Mouse (Mus musculus) lung, postnatal 0 days (tissue): ENCODE results near the gene Calm3. TPM values are rescaled to one million over a fixed set of nuclear protein-coding genes. Genes with fewer than 3 reads are reported as not detected.

Experiments used
- ATAC-seq: fragments of 200-750 bp; cut with Nextera tagmentation; 2 replicates; pipeline ENCODE4 v1.8.0; 2017; ENCODE audit warnings: moderate library complexity
- DNase-seq: peaks from one replicate; pipeline ENCODE4 v3.0.0-alpha.2; 2016; ENCODE audit warnings: low spot score
- H3K27ac ChIP-seq: fragments of 300-500 bp; sonication (generic); 2 replicates; pipeline ENCODE4 v1.5.1; 2014; ENCODE audit warnings: antibody characterized with exemption, mild to moderate bottlenecking, low read length, mixed read lengths
- H3K27me3 ChIP-seq: fragments of 300-500 bp; sonication (generic); replicated peaks from 2 replicates; pipeline ENCODE4 v1.6.1; 2014; ENCODE audit warnings: low read length, mixed read lengths; ENCODE audit not compliant: insufficient read depth
- H3K36me3 ChIP-seq: fragments of 300-500 bp; sonication (generic); 2 replicates; pipeline ENCODE4 v1.6.1; 2014; ENCODE audit warnings: low read length, mixed read lengths; ENCODE audit not compliant: insufficient read depth
- H3K4me1 ChIP-seq: fragments of 300-500 bp; sonication (generic); 2 replicates; pipeline ENCODE4 v1.6.1; 2014; ENCODE audit warnings: antibody characterized with exemption, low read depth, low read length, mixed read lengths; ENCODE audit not compliant: insufficient read depth
- H3K4me2 ChIP-seq: fragments of 300-500 bp; sonication (generic); replicated peaks from 2 replicates; pipeline ENCODE4 v1.6.1; 2014; ENCODE audit warnings: low read depth, mild to moderate bottlenecking, low read length, moderate library complexity, mixed read lengths
- H3K4me3 ChIP-seq: fragments of 300-500 bp; sonication (generic); 2 replicates; pipeline ENCODE4 v1.5.1; 2014; ENCODE audit warnings: low read depth, low read length
- H3K9ac ChIP-seq: fragments of 300-500 bp; sonication (generic); replicated peaks from 2 replicates; pipeline ENCODE4 v1.6.1; 2014; ENCODE audit warnings: low read depth, mild to moderate bottlenecking
- H3K9me3 ChIP-seq: fragments of 300-500 bp; sonication (generic); 2 replicates; pipeline ENCODE4 v1.6.1; 2016; ENCODE audit warnings: low read length, mixed read lengths
- CTCF ChIP-seq: IDR thresholded peaks from 2 replicates; pipeline ENCODE4 v1.5.1; 2016; ENCODE audit warnings: antibody characterized with exemption, mild to moderate bottlenecking
- EP300 ChIP-seq: IDR thresholded peaks from 2 replicates; pipeline ENCODE4 v1.6.1; 2016; ENCODE audit warnings: antibody characterized with exemption, mild to moderate bottlenecking, control low read depth
- WGBS: fragments of 180-500 bp; shearing (Covaris S2); extraction: QIAGEN DNeasy Blood & Tissue Kit; methylation state at CpG from one replicate; pipeline ENCODE4 v1.1.7; 2014; 5-methylcytosine and 5-hydroxymethylcytosine counted together
- polyA plus RNA-seq: library from polyadenylated mRNA; unstranded; fragments of >200 nt; fragmentation: Nextera tagmentation; extraction: Ambion mirVana; gene quantifications from 2 replicates; pipeline ENCODE4 v1.2.1, GENCODE M21; 2015

Calm3 gene
- polyA plus RNA-seq, 1 experiment from 2014 or later, result 63.6 TPM

- TF ChIP-seq EP300 (no peak), CTCF (peak; percentile 91)
- H3K9ac ChIP-seq, result no peak overlapping the region
- H3K4me2 ChIP-seq, result peak overlapping the region; percentile 27
- H3K36me3 ChIP-seq, result no peaks in the 10 kb centered on the region
- no peak overlapping the region for H3K27ac ChIP-seq
- ATAC-seq (peak; percentile 14; the same call in 1 of the 2 replicates), DNase-seq (peak; percentile 82)
- WGBS, result 1% methylated on average over 24 of the region's 24 CpGs
- H3K4me3 ChIP-seq, result no peak overlapping the region
- H3K27me3 ChIP-seq, result peaks cover 15% of the 10 kb centered on the region
- H3K4me1 ChIP-seq, result 0 out of 2 replicates have a peak, but pooled peaks cover 3% of the 10 kb centered on the region
- no peaks in the 10 kb centered on the region for H3K9me3 ChIP-seq
Measured at GRCm38 (mm10) chr7:16895000-16895399, 28.9 kb downstream of the Calm3 start.

GRCm38 (mm10) chr7:16894279-16894678, 29.6 kb downstream of the Calm3 start:
- Histone ChIP-seq H3K9me3 (no peaks in the 10 kb centered on the region), H3K4me1 (0 out of 2 replicates have a peak, but pooled peaks cover 3% of the 10 kb centered on the region), H3K27ac (no peak overlapping the region), H3K27me3 (peaks cover 15% of the 10 kb centered on the region), H3K4me2 (no peak overlapping the region), H3K36me3 (no peaks in the 10 kb centered on the region), H3K9ac (no peak overlapping the region), H3K4me3 (no peak overlapping the region)
- TF ChIP-seq CTCF (no peak), EP300 (no peak)
- ATAC-seq, result no peak
- no peak for DNase-seq
- 11% methylated on average over 4 of the region's 4 CpGs for WGBS

- TF ChIP-seq CTCF (no peak), EP300 (no peak)
- ATAC-seq, result no peak
- H3K4me1 ChIP-seq, result 0 out of 2 replicates have a peak, but pooled peaks cover 3% of the 10 kb centered on the region
- H3K9me3 ChIP-seq, result no peaks in the 10 kb centered on the region
- H3K36me3 ChIP-seq, result no peaks in the 10 kb centered on the region
- no peak for DNase-seq
- H3K4me3 ChIP-seq, result no peak overlapping the region
- H3K27me3 ChIP-seq, result peaks cover 15% of the 10 kb centered on the region
- no peak overlapping the region for H3K4me2 ChIP-seq
- H3K9ac ChIP-seq, result no peak overlapping the region
- 14% methylated on average over 6 of the region's 6 CpGs for WGBS
- H3K27ac ChIP-seq, result no peak overlapping the region
Measured at GRCm38 (mm10) chr7:16893612-16894011, 30.3 kb downstream of the Calm3 start.

- 0 out of 2 replicates have a peak, but pooled peaks cover 3% of the 10 kb centered on the region for H3K4me1 ChIP-seq
- no peak overlapping the region for H3K4me3 ChIP-seq
- H3K4me2 ChIP-seq, result no peak overlapping the region
- no peak overlapping the region for H3K27ac ChIP-seq
- no peak for ATAC-seq
- no peaks in the 10 kb centered on the region for H3K36me3 ChIP-seq
- peaks cover 15% of the 10 kb centered on the region for H3K27me3 ChIP-seq
- no peak for TF ChIP-seq CTCF
- H3K9ac ChIP-seq, result no peak overlapping the region
- WGBS, result 33% methylated on average over 9 of the region's 9 CpGs
- DNase-seq, result no peak
- no peaks in the 10 kb centered on the region for H3K9me3 ChIP-seq
Measured at GRCm38 (mm10) chr7:16892352-16892730, 31.6 kb downstream of the Calm3 start.

- Histone ChIP-seq H3K36me3 (no peaks in the 10 kb centered on the region), H3K9ac (no peak within 1 kb of the TSS), H3K27ac (peak within 1 kb of the TSS; percentile 69), H3K4me2 (peak within 1 kb of the TSS; percentile 59), H3K27me3 (peaks cover 15% of the 10 kb centered on the region), H3K4me1 (0 out of 2 replicates have a peak, but pooled peaks cover 3% of the 10 kb centered on the region), H3K4me3 (peak within 1 kb of the TSS; percentile 26; the same call in 1 of the 2 replicates), H3K9me3 (no peaks in the 10 kb centered on the region)
- WGBS, result under 1% methylated on average over 27 of the region's 30 CpGs
- peak; percentile 93 for DNase-seq
- TF ChIP-seq CTCF (peak; percentile 99), EP300 (no peak)
- peak; percentile 83 for ATAC-seq
Measured at GRCm38 (mm10) chr7:16891641-16892351, 32.1 kb downstream of the Calm3 start, which contains the start of gene Gng8. TSS of gene Gng8 (plus strand) at chr7:16891786.

- TF ChIP-seq EP300, result no peak
- no peak for TF ChIP-seq CTCF
- ATAC-seq (peak; percentile 83), DNase-seq (peak; percentile 93)
- H3K9ac ChIP-seq, result no peak overlapping the region
- 0 out of 2 replicates have a peak, but pooled peaks cover 3% of the 10 kb centered on the region for H3K4me1 ChIP-seq
- peaks cover 21% of the 10 kb centered on the region for H3K27me3 ChIP-seq
- peak overlapping the region; percentile 69 for H3K27ac ChIP-seq
- WGBS, result 2% methylated on average over 20 of the region's 23 CpGs
- H3K36me3 ChIP-seq, result no peaks in the 10 kb centered on the region
- H3K4me3 ChIP-seq, result no peak overlapping the region
- no peak overlapping the region; the same call in 1 of the 2 replicates for H3K4me2 ChIP-seq
- no peaks in the 10 kb centered on the region for H3K9me3 ChIP-seq
Measured at GRCm38 (mm10) chr7:16890944-16891343, 33.0 kb downstream of the Calm3 start.
